Mouse (Mus musculus) adrenal gland, postnatal 4 days (tissue): ENCODE data around the gene Slc24a1. TPM values are rescaled to one million over a fixed set of nuclear protein-coding genes. Genes with fewer than 3 reads are reported as not detected.

ENCODE experiments used
- microRNA-seq: library from miRNA; unstranded; fragments of <30 nt; microRNA quantifications from one replicate; pipeline ENCODE4 v1.2.0, GENCODE M21; 2021
- total RNA-seq, 2 experiments: library from RNA; stranded (reverse); gene quantifications; 2 replicates each; pipeline ENCODE4 v1.2.3; 2021

Slc24a1 gene
- total RNA-seq, 2 experiments from 2014 or later: 0.08 TPM; not detected in 1

Small RNA genes lying within 50 kb of the gene (microRNA-seq; reads per million reads assigned to microRNA genes)
- gene Gm25640: not detected

Other genes with a start within 250 kb of the Slc24a1 start
- 100 to 1,000 TPM; 304 to 332 TPM for gene Rab11a, start 213.8 kb downstream of the Slc24a1 start, total RNA-seq
- 10 to 100 TPM; 19.5 to 21.8 TPM for gene Dennd4a, start 140.3 kb downstream of the Slc24a1 start, total RNA-seq
- 10 to 100 TPM; 36.8 to 37.0 TPM for gene Ints14, start 9.3 kb upstream of the Slc24a1 start, total RNA-seq
- 100 to 1,000 TPM; 201 to 209 TPM for gene Hacd3, start 70.1 kb upstream of the Slc24a1 start, total RNA-seq
- 10 to 100 TPM; 94.2 to 94.8 TPM for gene Dpp8, start 80.8 kb upstream of the Slc24a1 start, total RNA-seq
- 10 to 100 TPM; 36.6 to 41.9 TPM for gene Igdcc4, start 149.9 kb upstream of the Slc24a1 start, total RNA-seq
- 1 to 10 TPM; 2.2 to 3.6 TPM for gene Igdcc3, start 189.6 kb upstream of the Slc24a1 start, total RNA-seq
- gene Parp16, start 243.7 kb upstream of the Slc24a1 start, total RNA-seq: 10 to 100 TPM; 23.2 to 27.0 TPM